Mouse (Mus musculus) CD4-positive helper T cell, adult 2 months (primary cell): ENCODE measurements at regions not wholly inside any gene's neighbourhood (a gene's known extent, or its start where the extent isn't known, plus 50 kb on each side); places are given as distances from the start of the nearest gene placed in this dataset.

Experiments
- DNase-seq: peaks from one replicate; pipeline ENCODE4 v3.0.0-alpha.2; 2012; ENCODE audit warnings: low read depth, missing footprints, low spot score

DNA sequence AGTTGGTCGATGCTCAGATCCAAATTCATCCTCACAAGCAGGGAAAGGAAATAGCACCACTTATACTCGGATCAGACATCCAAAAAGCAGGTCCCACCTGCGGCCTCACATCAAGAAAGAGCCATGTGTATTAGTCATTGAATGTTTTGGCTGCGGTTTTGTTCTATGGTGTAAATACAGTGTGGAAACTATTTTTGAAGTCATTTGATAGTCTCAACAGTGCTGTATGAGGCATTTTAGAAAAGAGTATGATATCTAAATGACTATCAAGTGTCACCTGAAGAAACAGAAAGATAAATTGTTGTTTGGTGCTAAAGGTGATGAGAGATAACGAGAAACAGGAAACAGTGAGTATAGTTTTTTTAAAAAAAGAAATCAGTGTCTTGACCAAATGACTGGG is 74.7 kb downstream of the Cep44 start:
- DNase-seq = no peak

DNA sequence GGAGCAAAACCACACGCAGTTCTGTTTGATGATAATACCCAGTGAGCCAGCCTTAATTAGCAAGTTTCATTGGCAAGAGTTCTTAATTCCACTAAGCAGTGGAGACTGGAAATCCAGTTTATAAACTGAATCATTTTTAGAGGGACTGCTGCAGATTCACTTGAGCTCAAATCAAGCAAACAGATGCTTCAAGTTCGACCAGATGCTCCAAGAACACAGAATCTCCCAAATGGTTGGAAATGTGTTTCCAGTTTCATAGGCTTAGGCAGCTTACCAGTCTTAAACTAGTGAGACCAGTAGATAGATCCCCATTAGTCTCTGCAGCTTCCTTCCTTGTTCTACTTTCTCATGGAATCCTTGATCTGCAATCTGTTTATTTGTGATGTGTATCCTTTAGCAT is 75.7 kb downstream of the Cep44 start:
- no peak for DNase-seq

DNA sequence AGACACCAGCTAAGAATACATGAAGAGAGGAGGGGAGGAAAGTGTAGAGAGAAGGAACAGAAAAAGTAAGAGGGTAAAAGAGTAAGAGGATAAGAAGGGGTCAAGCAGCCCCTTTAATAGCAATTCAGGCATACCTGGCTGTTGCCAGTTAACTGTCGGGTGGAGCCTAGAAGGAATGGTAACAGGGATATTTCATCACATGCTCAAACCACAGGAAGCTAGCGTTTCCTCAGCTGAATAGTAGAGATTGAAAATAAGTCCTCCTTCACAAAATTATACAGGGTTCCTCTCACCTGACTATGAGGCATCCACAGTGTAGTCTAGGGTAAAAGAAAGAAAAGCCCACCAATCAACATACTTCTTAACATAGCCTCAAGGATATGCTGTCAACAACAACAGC is 76.5 kb downstream of the Cep44 start:
- no peak for DNase-seq

GRCm38 (mm10) chr8:56465091-56465490 is 85.8 kb downstream of the Cep44 start:
- no peak for DNase-seq

DNA sequence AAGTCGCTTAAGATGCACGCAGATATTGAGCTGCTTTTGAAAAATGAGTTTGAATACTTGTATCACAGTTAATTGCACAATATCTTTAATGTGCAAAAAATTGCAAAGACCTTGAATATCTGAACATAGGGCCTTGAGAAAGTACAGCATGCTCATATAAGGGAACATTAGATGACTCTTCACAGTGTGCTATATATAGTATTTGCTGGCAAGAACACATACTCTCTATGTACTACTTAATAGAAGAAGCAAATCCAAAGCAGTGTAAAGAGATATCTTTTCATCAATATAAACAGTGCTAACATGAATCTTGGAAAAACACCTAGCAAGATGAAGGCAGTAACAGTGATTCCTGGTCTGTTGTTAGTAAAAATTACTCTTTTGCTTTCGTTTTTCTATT is 99.9 kb downstream of the Cep44 start:
- no peak for DNase-seq

GRCm38 (mm10) chr8:56443676-56444075 is 107.2 kb downstream of the Cep44 start:
- peak; percentile 71 for DNase-seq

GRCm38 (mm10) chr8:56439417-56439816 is 111.4 kb downstream of the Cep44 start:
- no peak for DNase-seq

DNA sequence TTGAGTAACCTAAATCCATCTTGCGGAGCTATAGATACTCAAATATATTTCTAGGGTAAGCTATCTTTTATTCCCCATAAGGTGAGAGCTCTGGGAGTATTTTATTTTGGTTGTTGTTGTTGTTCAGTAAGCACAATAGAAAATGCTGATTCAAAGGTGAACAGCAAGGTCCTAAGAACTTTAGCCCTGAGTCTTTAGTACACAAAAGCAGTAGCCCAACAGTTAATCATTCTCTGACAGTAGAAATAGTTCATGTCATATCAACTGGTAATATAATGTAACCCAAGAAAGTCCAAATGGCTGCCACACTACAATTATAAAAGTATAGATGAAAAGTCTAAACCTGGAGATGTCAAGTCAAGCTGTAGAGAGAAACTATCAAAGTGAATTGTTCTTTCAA is 116.0 kb downstream of the Cep44 start:
- no peak for DNase-seq

DNA sequence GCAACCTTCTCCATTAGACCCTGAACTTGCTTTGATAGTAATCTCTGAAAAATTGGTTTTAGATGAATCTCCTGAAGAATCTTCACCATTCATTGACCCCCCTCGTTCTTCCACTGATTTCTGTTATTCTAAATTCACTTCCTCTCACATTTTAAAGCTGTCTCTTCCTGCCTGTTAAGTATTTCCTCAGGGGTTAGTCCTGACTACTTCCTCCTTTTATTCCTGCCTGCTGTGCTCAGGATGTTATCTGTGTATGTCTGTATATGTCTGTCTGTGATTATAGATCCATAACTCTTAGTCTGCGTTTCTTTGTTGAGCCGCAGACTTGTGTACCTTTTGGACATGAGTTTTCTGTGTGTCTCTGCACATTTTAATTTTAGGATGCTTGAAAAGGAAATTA is 117.6 kb downstream of the Hpgd start:
- DNase-seq = no peak

DNA sequence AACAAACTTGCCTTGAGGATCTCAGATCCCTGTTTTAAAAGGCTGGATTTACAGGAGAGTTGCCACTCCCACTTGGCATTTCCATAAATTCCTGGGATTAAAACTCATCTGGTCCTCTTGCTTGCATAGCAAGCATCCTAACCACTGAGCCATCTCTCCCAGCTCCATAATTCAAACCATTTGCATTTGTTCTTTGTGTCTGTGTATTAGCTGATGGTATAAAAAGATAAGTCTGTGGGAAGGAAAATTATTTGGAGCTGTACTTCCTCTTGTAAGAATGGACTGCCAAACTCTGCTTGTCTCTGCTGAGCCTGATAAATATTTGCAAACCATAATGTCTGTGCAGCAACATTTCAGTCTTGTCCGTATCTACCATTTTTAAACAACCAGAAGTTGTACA is 116.0 kb downstream of the Hpgd start:
- DNase-seq = no peak

- DNase-seq = no peak
Observed at GRCm38 (mm10) chr8:56407267-56407666, 112.9 kb downstream of the Hpgd start.

GRCm38 (mm10) chr8:56406317-56406716 is 111.9 kb downstream of the Hpgd start:
- no peak for DNase-seq

DNA sequence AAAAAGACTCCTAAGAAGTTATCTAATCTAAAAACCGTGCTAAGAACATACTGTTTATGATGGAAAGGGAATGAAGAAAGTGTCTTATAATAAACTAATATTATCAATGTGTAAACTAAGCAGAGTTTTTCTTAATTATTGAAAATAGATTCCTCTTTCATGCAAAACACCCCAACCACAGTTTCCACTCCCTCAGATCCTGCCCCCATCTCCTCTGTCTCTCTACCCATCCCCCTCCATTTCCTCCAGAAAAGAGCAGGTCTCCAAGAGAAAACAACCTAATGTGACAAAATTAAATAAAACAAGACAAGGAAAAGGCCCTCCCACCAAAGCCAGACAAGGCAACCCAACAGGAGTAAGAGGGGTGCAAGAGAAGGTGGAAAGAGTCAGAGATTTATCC is 103.2 kb downstream of the Hpgd start:
- no peak for DNase-seq

GRCm38 (mm10) chr8:56396352-56396751 is 102.0 kb downstream of the Hpgd start:
- no peak for DNase-seq

DNA sequence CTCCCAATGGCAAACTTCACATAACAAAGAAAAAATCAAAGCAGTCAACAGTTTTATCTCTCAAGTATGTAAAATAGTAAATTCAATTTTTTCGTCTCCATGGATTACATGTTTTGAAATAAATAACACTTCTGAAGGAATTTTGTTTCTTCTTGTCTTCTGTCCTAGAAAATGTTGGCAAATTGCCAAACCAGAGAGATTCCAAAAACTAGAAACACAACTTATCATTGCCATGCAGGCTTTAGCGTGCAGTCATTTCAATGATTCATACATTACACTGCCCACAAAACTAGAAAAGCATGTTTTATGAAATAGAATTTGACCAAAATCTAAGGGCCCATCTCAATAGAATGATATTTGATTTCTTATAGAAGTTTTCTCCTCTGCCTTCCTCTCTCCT is 98.2 kb downstream of the Hpgd start:
- DNase-seq = no peak

DNA sequence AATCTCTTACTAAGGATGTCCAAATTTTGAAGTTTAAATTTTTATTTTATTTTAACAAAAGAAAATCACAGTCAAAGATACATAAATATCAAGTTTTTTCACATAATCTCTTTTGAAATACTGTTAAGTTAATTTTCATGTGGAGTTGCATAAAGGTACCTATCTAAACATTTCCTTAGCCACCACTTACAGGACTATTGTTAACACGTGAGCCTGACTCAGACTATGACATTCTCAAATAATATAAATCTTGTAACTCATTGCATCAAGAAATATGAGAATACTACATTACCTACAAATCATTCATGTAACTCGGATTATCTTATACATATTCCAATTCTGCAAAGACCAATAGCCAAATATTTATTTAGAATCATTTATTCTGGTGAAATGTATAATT is 97.8 kb downstream of the Hpgd start:
- no peak for DNase-seq
